Mouse (Mus musculus): ENCODE data around the gene Clmn.
A peak's percentile ranks its signal among the peaks of the same experiment; 100 is the strongest.

Clmn gene

GRCm38 (mm10) chr12:104879577-104879989 is 14.7 kb upstream of the Clmn start:
- no peak for DNase-seq (ENCODE audit: low spot score)

GRCm38 (mm10) chr12:104876053-104876452 is 11.2 kb upstream of the Clmn start:
- DNase-seq (ENCODE audit: low spot score): no peak

- no peak for DNase-seq (ENCODE audit: low spot score)
Measured at GRCm38 (mm10) chr12:104871987-104872386, 7.1 kb upstream of the Clmn start.

- DNase-seq (ENCODE audit: low spot score): no peak
Measured at GRCm38 (mm10) chr12:104869737-104870136, 4.9 kb upstream of the Clmn start.

DNA sequence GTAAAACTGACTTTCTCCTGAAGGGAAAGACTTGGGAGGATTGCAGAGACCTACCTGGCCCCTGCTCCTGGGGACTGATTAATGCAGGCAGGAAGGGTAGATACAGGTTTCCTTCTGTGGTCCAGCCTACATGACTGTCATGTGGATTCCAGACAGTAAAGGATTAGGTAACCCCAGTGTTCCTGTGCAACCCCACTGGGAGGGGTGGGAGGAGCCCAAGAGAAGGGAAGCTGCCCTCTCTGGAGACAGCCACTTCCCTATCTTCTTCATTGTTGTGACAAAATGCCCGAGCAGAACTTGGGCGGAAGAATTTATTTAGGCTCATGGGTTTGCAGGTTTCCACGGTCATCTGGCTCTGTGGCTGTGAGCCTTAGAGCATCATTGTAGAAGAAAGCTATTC is 3.6 kb upstream of the Clmn start:
- DNase-seq (ENCODE audit: low spot score): no peak

DNA sequence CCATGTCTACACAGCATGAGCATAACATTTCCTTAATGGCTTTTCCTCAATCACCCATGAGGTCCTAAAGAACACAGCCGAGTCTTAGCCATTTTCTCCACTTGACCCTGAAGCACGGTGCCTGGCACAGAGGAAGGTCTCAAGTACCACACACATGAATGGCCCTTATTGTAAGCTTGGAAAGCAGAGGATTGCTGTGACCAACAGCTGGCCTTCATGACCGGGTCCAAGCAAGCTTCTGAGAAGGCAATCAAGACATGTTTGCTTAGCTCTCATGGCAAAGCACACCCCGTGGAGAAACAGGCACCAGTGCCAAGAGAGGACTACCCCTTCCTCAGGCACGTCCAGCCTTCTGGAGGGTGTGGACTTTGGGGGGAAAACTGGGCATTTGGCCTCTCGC is 3.0 kb upstream of the Clmn start:
- no peak for DNase-seq (ENCODE audit: low spot score)

DNA sequence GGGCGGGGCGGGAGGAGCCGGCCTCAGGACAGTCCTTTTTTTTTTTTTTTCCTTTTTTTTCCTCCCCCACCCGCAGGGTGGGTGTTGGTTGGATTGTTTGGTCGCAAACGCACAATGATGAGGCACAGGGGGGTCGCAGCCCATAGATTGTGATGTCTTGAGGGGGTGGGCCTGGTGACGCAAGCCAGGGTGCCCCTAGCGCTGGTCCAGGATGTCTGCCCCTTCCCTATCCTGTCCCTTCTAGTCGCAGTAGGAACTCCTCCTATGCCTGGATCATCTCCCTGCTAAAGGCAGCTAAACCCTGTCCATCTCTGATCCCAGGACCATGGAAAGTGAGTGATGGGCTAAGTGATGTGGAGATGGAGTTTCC is 275 bp upstream of the Clmn start:
- peak; percentile 45 for DNase-seq (ENCODE audit: low spot score)

GRCm38 (mm10) chr12:104863653-104864052 is 1.2 kb downstream of the Clmn start:
- DNase-seq (ENCODE audit: low spot score): no peak

DNA sequence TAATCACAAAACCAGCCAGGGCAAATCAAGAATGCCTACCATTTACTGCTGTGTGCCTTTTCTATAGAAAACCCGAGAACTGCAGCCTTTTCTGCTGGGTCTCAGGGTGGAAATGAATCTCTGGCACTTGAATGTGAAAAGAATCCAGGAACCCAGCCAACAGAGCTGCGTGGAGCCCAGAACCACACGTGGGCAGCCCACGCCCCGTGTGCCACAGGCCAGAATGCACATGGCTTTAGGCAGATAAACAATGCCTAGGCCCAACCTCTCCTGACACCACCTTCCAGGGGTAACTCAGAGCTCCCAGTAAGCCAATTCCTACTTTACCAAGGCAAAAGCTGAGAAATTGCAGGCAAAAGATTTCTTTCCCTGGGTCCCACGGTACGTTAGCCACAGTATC is 5.7 kb downstream of the Clmn start:
- no peak for DNase-seq (ENCODE audit: low spot score)

GRCm38 (mm10) chr12:104858732-104859131 is 6.1 kb downstream of the Clmn start:
- DNase-seq (ENCODE audit: low spot score): no peak

GRCm38 (mm10) chr12:104857614-104858013 is 7.3 kb downstream of the Clmn start:
- DNase-seq (ENCODE audit: low spot score): no peak

DNA sequence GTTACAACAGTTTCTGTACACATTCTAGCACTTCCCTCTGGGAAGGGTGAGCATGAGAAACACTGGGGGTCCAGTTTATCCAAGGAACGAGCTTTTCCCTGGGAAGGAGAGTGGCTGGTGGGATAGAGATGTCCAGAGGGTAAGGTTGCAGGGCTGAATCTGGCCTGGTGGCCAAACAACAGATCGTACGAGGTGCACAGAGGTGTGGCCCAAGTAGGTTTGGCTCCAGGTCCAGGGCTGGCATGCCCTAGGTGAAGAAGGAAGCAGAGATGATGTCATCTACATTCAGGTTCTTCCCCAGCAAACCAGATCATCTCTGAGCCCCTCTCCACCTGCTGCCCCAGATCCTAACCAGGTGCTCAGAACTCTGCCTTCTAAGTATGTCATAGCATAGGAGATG is 8.3 kb downstream of the Clmn start:
- no peak for DNase-seq (ENCODE audit: low spot score)

DNA sequence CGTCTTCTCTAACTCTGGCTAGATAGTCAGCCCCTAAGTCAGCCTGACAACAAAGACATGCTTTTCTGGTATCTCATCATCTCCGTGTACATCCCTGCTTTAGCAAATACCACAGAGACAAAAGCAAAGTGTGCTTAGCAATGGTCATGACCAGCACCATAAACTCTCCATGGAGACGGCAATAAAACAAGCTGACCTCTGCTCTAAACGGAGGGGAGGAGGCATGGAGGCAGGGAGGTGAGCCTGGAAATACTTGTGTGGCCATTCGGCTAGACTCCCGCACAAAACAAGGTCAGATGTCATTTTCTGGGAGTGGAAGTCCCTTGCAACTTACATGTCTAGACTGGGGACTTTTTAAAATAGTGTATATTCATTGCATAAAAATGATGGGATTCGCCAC is 9.3 kb downstream of the Clmn start:
- DNase-seq (ENCODE audit: low spot score): no peak

- DNase-seq (ENCODE audit: low spot score): no peak
Measured at GRCm38 (mm10) chr12:104854826-104855225, 10.1 kb downstream of the Clmn start.

DNA sequence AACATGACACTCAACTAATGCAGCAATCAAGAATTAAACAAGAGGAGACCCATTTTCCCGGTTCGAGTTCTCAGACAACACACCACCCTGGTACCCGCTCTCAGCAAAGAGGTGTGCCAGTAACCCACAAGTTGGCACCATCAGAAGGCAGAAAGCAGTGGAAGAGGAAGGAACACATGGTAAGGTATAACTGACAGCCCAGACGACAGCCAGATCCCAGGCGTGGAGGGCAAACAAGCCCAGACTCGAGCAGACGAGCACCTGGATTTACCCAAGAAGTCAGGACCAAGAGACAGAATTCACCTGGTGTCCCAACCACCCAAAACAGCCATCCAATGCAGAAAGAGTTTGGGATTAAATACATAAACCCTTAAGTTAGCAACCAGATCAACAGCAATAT is 11.5 kb downstream of the Clmn start:
- DNase-seq (ENCODE audit: low spot score): no peak

GRCm38 (mm10) chr12:104851711-104852508 is 13.0 kb downstream of the Clmn start:
- peak; percentile 81 for DNase-seq (ENCODE audit: low spot score)

- DNase-seq (ENCODE audit: low spot score): no peak
Measured at GRCm38 (mm10) chr12:104850119-104850518, 14.8 kb downstream of the Clmn start.

GRCm38 (mm10) chr12:104848667-104849066 is 16.2 kb downstream of the Clmn start:
- DNase-seq (ENCODE audit: low spot score): no peak

DNA sequence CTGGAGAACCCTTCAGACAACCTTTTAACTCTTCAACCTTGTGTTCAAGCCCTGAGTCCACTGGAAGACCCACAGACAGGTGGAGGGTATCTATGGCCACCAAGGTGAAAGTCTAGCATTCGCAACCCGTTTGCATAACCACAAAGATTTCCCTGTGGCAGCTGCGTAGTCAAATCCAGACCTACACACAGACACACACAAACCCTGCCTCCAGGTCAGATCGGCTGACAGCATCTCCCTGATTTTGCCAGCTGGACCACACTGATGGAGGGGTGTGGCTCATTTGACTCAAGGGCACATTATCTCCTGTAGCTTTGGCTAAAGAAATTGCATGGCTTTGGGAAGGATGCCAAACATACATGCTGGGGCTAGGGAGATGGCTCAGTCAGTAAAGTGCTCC is 17.6 kb downstream of the Clmn start:
- DNase-seq (ENCODE audit: low spot score): no peak

DNA sequence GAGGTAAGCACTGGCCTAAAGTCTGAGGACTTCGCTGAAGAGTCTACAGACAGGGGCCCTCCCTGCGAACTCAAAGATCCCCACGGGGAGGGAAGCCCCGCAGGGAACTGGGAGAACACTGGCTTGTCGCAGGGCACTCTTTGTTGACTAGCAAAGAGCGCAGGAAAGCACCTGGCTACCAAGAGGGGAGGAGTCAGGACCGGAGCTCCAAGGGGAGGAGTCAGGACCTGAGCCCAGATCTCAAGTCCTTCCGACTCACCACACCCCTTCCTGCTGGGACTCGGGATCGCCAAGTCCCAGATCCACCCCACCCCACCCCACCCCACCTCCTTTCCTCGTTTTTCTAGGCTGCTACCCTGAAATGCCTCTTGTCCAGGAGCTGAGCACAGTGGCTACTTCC is 19.2 kb downstream of the Clmn start:
- DNase-seq (ENCODE audit: low spot score): no peak

- no peak for DNase-seq (ENCODE audit: low spot score)
Measured at GRCm38 (mm10) chr12:104844989-104845388, 19.9 kb downstream of the Clmn start.

- no peak for DNase-seq (ENCODE audit: low spot score)
Measured at GRCm38 (mm10) chr12:104844279-104844678, 20.6 kb downstream of the Clmn start.

- no peak for DNase-seq (ENCODE audit: low spot score)
Measured at GRCm38 (mm10) chr12:104841256-104841655, 23.6 kb downstream of the Clmn start.

DNA sequence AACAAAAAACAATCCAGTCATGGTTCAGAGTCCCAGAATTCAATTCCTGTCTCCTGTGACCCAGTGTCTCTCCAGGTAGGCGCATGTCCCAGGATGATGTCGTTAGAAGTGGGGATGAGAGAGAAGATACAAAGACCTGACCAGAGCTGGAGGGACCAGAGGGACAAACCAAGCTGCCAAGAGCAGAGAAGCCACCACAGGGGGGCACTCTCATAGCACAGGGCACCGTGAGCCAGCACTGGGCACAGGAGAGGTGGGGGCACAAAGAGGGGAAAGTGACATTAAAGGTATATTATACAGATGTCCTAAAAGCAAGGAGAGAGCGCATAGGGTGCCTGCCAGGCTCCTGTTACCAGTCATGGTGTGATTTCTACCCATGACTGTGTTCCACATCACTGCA is 25.9 kb downstream of the Clmn start:
- peak; percentile 57 for DNase-seq (ENCODE audit: low spot score)
